Mouse (Mus musculus) kidney, adult 2 months (tissue): ENCODE results near the gene Ska2.

ENCODE experiments used
- CTCF ChIP-seq: fragments of 200-500 bp; conservative IDR thresholded peaks from 2 replicates; pipeline ENCODE4 v1.5.1; 2011; ENCODE audit warnings: low read depth, mild to moderate bottlenecking, control low read depth, low read length, moderate library complexity, mixed read lengths; ENCODE audit not compliant: insufficient read depth, insufficient read length
- POLR2A ChIP-seq: fragments of 200-500 bp; IDR thresholded peaks from one replicate; pipeline ENCODE4 v1.6.1; 2011; ENCODE audit warnings: low read depth, low read length, control low read depth

DNA sequence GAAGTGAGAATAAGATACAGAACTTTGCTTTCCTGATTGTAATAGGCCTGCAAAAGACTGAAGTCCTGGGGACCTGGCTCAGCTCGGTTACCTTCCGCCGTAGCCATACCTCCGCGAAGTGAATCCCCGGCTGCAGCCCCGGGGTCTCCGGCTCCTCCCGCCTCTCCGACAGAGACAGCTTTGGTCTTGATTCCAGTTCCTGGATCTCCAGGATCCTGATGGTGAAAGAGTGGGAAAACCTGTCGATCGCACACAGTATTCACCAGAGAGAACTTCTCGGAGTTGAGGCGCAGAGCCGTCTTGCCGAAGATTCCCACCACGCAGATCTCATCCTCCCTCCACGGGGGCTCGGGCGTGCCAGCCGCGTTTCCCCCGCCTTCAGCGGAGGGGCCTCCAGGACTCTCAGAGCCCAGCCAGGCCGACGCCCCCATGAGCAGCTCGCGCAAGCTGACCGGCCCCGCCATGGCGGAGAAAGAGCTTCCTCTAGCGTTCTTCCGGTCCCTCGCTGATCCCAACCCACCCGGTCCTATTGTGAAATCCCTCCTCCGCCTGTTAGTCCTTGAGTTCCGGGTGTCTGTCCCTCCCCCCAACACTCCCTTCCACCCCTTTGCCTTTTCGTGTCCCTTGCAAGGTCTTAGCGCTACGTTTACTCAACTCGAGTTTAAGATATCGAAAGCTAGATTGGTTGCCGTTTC lies 22.6 kb upstream of the Ska2 start, which contains the start of gene Smg8:
- TF ChIP-seq CTCF (no peak), POLR2A (no peak)
